Mouse (Mus musculus) cerebellum, adult 11 months (tissue): ENCODE data around the gene Brd2.

ENCODE experiments used
- DNase-seq: peaks from one replicate; pipeline ENCODE4 v3.0.0; 2022

Brd2 gene

DNA sequence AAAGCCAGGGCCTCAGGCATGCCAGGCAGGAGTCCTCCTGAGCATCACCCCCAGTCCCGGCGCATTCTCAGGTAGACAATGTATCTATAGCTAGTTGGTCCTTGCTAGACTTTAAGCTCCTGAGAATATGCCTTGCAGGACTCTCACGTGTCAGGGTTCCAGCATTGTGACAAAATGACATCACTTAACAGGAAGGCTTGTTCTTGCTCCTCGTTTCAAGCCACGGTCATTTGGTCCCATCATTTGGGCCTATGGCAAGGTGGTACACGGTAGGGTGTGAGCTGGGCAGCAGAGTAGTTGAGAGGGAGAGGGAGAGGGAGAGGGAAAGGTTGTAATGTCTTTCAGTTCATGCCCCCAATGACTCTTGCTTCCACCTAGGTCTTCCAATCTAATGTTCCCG is 9.5 kb upstream of the Brd2 start:
- no peak for DNase-seq

DNA sequence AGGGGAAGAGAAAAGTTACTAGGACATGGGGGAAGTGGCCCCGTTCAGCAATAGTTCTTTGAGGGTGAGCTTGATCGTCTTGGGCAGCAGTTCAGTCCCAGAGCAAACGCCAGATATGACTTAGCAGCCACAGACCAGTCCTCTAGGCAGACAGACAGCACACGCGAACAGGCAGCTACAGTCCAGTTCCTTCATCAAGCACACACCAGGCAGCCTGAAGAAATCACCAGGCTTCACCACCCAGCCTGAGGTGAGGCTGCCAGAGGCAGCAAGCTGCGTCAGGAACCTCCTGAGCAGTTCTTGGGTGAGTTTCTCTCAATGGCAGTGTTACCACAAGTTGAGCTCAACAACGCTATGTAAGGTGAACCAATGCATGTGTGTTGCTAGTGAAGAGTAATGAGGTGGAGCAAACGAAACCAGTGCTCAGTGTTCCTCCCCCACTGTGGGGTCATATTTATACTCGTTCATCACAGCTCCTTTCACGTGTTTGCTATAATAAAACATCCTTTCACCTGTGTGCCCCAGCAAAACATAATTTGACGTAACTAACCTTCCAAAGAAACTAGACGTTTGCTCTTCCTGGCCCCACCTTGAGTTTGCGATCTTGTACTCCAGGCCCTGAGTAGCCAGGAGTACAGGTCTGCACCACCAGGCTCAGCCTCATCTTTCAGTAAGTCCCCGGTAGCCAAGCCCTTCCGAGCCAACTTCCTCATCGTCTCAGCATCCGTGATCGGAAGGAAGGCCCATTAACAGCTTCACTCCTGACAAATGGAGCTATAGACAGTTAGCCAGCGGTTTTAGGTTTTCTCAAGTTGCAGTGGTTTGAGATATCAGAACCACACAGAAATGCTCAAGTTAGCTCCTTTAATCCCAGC is 7.9 kb upstream of the Brd2 start:
- no peak for DNase-seq

DNA sequence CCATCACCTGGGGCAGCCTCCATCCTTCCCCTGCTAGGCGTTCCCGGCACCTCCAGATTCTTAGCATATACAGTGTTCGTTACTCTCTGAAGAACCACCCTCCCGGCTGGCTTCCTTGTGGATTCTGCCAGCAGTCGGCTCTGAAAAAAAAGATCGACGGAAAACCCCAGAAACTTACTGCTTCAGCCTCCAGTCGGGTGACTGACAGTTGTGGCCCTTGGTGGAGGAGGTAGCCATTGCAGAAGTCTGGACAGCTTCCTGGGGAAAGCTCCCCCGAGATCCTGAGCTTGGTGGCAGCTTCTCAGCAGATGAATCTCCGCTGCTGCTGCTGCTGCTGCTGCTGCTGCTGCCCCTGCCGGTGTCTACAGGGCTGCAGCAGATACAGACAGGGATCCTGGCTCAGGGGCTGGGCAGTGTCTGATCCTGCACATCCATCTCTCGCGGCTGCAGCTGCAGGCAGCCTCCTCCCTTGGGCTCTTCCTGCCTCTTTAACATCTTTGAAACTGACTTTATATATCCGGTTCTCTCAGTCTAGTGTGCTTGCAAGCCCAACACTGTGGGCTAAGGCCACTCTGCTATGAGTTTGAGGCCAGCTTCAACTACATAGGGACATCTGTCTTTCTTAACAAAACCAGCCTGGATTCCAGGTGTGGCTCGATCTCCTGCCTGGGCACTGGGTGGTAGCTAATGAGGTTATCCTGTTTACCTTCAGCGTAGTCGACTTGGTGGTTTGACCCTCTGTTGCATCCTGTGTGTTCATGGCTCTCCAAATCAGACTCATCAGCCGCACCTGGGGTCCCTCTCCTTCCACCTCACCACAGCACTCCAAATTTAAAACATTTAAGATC is 6.7 kb upstream of the Brd2 start:
- DNase-seq, result no peak

DNA sequence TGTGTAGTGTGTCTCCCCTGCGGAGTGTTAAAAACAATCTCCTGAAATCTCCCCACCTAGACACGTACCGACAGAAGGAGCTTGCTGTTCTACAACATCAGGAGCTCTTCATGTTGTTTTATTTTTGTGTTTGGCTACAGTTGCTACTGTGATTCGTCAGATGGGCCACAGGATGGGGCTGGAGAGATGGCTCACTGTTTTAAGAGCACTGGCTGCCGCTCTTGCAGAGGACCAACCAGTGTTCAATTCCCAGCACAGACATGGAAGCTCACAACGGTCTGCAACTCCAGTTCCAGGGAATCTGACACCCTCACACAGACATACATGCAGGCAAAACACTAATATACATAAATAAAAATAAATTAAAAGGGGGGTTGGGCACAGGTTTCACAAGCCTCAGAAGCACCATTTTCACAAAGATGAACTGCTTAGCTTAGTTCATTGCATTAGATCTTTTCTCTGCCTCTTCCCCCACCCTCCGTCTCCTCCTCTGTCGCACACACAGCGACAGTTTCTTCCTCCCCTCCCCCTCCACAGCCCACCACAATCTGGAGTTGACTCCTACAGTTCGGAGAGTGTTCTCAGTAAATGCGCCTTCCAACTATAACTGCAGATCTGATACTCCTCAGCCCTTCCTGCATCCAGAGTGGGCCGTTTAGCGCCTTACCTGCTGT is 6.0 kb upstream of the Brd2 start:
- DNase-seq, result no peak

DNA sequence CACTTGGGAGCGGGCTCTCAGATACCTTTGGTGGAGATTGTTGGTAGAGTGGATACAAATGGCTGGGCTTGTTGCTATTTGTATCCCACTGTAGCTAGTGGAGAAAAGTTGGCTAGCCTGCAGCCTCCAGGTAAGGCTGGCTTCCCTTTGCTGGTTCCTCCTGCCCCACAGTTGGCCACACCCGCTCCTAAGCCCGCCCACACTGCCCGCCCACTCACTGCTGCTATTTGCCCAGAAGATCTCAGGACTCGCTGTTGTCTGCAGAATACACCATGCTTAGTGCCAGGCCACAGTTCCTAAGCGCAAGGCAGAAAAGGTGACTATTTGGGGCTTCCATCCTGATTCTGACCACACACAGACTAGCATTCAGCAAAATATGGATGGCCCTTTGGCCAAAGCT is 5.0 kb upstream of the Brd2 start:
- peak; percentile 49 for DNase-seq

DNA sequence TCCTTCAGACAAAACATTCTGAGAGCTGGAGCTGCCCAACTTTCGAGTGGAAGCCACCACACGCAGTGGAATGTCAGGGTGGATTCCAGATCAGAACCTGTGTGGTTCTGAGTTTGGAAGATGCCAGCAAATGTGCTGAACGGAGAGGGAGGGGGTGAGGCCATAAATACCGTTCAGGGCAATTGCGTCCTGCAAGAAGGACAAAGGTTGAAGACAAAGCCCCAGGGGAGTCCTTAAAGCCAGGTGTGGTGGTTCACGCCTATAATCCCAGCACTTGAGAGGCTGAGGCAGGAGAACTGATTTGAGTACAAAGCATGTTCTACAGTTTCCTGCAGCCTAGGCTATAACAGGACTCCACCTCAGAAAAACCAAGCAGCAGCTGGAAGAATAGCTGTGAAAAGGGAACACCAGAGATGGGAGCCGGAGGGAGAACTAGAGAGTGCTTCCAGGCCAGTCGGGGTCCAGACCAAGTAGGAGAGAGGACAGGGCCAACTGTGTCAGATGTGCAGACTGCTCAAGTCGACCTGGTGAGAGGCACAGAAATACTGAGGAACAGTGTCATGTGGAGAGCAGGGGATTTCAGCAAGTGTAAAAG is 4.5 kb upstream of the Brd2 start:
- no peak for DNase-seq

DNA sequence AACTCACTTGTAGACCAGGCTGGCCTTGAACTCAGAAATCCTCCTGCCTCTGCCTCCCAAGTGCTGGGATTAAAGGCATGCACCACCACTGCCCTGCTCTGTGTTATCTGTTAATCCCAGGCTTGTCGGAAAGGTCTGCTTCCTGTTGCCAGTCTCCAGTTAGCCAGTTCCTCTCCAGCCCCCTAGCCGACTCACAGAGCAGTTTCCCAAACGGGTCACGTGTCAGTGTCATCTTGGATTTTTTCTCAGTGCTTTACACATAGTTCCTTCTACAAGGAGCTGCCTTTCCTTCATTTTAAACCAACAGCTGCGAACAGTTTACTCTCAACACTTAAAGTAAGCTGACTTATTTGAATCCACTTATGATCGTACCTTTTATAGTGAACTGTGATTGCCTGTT is 2.2 kb upstream of the Brd2 start:
- DNase-seq, result no peak

DNA sequence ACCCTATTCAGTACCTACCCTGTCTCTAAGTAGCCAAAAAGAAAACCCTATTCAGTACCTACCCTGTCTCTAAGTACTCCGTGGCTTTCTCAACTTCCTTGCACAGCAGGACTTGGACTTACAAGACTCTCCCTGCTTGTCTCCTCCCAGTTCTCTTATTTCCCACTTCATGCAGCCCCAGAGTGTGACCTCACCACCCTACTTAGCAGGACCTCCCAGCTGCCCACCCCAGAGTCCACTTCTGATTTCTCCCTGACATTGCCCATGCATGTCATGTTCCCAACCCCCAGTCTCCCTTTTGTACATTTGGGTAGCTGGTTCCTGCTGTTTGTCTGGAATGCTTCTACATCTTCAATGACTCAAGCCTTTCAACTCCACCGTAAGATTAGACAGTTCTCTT is 1.1 kb upstream of the Brd2 start:
- DNase-seq, result peak; percentile 28

DNA sequence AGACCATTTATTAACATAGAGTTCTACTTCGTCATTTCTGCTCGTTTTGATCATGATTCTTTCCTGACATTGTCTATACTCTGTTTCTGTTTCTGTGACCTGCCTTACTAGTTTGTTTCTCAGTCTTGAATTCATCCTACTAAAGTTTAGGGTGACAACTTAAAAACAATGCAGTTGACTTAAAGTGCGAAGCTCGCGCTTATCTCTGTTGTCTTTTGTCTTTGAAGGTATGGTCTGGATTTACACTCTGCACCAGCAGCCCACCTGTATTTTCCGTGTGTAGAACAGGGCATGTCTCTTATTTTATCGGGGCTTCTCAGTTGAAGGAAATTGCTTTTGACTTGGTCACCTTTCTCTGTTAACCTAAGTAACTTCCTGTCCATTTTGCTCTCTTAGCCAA is 677 bp upstream of the Brd2 start:
- no peak for DNase-seq

DNA sequence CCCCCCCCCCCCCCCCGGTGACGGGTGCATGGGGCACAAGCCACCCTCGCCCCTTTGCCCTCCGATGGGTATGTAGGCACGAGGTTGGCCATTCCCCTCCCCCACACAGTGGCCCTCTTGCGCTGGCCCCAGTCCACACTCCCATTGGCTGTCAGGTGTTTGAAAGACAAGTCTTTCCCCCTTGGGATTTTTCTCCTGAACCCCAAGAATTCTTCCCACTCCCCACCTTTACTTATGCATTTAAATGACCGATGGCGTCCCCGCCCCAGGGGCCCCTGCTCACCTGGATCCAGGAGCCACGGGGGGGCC is 601 bp downstream of the Brd2 start:
- peak; percentile 79 for DNase-seq

DNA sequence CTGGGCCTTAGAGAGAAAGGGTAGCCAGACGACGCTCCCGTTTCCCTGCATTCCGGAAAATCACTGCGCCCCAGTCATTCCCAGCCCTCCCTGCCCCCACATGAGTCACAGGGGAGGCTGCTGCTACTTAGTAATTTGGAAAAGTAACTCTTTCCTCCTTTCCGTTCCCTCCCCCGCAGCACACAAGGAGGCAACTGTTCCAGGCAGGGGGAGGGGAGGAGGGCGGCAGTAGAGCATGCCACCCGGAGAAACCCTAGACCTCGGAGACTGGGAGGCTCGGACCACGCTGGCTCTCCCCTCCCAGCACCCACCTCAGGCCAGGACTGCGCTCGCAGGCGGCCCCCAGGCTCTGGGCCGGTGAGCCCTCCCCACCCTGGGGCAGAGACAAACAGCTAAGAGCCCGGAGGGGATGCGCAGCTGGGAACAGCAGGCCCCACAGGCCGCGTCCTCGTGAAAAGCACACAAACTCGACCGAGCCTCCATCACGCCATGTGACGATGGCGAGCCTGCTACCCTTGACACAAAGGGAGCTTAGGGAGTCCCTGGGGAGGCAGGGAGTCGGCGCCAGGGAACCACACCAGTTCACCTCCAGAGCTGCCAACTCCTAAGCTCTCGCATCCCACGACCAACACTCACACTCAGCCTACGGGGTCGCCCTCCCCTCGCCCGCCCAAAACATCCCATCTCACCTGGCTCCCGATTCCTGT is 1.1 kb downstream of the Brd2 start:
- peak; percentile 80 for DNase-seq

DNA sequence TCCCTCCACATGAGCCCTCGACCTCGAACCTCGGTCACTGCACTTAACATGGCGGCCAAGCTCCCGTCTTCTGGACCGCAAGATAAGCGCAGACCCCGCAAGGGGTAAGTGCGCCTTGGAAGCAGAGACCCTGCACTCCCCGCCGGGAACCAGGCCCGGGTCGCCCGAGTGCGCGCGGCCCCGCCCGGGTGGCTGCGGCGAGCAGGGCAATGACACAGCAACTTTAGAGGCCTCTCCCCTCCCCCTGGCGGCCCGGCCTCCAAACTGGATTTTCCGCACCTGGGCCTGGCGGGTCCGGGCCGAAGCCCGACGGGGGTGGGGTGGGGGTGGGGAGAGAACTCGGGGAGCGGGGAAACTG is 1.6 kb downstream of the Brd2 start:
- peak; percentile 83 for DNase-seq

DNA sequence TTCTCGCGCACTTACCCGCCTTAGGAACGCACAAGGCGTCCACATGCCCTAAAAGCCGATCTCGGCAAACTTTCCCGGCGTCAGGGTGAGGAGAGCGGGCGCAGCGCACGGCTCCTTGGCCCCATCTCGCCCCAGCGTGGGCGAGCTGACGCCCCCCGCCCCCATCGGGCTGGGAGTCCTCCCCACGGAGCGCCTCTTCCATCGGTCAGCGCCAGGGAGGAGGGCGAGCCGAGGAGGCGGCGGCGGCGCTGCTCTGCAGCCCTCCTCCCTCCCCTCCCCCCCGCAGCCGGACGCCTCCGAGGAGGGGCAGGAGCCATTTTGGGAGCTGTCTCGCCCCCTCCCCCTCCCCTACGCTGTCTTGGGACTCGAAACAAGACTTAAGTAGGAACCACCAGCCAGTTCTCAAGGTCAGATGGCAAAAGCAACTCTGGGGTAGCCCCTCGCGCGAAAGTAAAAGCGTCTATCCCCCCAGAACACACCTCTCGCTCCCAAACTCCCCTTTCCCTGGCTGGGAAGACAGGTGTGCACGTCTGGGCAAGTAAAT is 2.2 kb downstream of the Brd2 start:
- DNase-seq, result peak; percentile 88

DNA sequence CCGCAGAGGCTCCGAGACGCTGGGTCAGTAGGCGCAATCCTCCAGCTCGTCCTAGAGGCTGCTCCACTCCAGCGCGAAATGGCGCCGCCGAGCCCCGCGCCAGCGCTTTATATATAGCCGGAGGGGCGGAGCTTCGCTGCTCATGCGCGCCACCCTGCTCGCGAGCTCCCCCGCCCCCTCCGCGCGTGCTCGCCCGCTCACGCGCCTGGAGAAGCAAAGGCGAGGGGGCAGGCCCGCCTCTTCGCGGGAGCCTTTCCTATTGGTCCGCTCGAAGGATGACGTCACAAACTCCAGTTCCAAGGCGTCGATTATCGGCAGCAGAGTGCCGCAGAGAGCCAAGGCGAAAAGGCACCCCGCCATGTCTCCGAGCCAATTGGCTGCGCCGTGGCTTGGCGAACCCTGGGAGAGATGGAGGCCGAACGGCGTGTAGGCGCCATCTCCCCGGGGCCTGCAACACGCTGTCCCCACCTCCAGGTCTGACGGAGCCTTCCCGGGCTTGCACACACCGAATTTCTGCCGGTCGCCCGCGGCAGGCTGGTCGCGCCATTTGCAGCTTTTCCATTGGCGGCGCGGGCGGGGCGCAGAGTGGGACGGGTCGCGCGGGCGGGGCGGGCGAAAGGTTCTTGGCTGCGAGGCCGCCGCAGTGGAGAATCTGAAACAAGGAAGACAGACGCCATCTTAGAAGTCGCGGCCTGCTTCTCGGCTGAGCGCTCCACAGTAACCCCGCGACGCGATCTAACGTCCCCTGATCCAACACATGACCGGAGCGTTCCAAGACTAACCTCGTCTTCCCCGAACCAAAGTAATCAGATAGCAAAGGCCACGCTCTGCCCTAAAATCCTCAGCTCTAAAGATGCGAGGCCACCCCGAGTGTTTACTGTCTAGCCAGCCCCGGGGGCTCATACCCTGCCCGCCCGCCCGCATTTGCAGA is 2.9 kb downstream of the Brd2 start, which contains the start of gene H2-DMa:
TSS of gene H2-DMa (plus strand) at position 293 of the 931 bp plus-strand sequence.
- peak; percentile 99 for DNase-seq

DNA sequence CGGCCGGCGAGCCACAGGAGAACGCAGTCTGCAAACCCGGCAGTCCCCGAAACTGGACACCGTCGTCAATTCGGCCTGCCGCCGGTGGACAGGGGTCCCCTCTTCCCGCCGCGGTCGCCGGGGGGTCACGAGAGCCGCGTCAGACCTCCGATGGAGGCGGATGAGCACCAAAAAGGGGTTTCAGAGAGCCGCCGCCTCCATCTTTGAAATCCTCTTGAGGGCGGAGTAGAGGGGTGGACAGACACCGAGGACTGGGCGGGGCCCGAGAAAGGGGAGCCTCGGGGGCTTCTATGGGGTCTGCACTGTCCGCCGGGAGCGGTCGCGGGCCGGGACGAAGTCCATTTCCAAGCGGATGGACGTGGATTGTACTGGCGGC is 3.6 kb downstream of the Brd2 start:
- DNase-seq, result no peak

DNA sequence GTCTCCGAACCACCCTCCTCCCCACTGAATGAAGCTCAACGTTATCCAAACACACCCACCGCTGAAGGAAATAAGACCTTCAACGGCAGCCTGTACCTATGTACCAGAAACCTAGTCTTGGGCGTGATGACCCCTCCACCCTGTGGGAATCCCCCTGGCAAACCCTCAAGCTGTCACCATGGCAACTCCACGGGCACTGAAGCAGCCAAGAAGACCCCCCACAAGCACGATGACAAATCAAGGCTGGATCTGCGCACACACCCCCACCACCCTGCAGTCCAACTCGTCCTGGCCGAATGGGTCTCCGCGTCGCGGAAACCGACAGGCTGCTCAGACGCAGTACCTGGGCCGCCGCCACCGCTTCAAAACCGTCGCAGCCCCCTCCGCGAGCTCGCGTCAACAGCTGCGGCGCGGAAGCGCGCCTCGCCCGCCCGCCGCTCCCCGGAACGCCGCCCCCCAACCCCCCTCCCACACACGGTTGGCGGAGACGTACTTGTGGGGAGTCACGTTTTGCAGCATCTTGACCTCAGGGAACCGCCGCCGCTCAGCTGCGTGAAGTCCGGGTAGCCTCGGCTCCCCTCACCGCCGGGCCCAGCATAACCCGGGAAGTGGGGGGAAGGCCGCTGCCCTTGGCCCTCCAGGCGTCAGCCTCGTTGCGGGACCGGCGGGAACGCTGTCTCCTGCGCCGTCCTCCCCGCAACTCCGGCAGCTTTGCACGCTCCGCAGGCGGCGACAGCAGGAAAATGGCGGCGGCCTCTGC is 4.1 kb downstream of the Brd2 start:
- peak; percentile 64 for DNase-seq

DNA sequence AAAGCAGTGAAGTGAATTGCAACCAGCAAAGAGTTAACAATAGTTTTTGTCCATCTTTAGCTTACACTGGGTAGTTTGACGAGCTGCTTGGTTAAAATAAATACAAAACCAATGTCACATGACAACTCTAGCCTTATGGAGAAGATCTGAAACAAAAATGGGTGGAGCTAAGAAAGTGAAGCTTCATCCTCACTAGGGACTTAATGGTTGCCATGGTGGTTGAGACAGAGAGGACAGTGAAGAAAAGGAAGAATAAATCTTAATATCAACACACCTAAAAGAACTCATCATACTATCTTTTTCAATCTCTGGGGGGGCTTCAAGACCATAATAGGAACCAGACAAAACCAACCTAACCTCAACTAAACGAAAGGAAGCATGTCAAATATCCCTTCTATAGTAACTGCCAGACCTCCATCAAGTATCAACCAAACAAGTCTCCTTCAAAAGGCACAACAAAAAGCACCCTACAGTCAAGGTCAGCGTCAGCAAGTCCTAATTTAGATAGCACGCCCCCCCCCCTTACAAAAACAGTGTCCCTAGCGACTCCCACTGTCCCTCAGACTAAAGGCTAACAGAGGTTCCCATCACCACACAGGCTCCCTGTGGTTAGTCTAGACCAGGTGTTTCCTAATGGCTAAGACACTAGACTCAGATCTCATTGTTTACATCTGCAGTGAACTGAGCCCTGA is 4.9 kb downstream of the Brd2 start:
- no peak for DNase-seq

DNA sequence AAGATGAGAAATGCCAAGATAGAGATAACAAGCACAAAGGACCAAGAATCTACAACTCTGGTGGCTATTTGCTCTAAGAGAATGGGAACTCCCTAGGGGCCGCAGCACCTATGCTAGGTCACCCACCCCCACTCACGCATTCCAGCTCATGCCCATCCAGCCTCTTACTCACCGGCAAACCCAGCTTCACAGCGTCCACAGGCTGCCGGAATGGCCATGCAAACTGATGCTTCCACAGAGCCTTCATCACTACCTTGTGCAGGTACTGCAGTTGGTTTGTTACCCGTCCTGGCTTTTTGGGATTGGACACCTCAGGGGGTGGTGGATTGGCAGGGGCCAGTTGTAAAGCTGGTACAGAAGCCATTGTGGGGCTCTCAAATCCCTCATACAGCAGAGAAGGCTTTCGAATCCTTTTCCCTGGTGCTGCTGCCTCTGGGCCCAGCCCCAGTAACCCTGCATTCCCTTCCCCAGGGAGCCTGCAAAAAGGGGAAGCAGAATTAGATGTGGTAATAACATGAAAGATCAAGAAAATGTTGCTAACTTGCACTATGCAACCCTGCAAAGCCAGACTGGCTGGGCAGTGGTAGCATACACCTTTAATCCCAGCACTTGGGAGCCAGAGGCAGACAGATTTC is 5.6 kb downstream of the Brd2 start:
- peak; percentile 23 for DNase-seq

DNA sequence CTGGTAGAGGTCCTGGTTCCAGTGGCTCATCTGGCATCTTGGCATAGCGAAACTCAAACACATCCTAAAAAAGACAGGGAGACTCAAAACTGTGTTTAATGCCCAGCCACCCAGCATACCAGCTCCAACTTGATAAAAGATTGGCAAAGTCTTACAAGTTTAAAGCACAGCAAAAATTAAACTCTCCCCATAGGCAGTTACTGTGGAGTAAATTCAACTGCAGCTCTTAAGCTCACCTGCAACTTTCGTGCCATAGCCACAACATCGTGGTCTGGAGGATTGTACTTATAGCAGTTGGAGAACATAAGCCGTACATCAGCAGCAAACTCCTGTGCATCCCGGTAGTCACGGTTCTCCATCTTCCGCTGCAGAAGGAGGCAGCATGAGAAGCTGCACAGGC is 8.3 kb downstream of the Brd2 start:
- DNase-seq, result no peak
